Mouse (Mus musculus) naive thymus-derived CD4-positive, alpha-beta T cell, adult 2 months (primary cell): ENCODE measurements around the gene Slc37a4.
"Not testable (repeated sequence)": the region's sequence is repeated elsewhere in the genome, so short reads cannot be mapped to it uniquely, and the experiment has no call there.

Experiments used
- DNase-seq: peaks from one replicate; pipeline ENCODE4 v3.0.0-alpha.2; 2011; ENCODE audit warnings: low read depth

Slc37a4 gene

GRCm38 (mm10) chr9:44440961-44441360 is 44.3 kb downstream of the Slc37a4 start, which contains the start of gene Foxr1:
TSS of gene Foxr1 (minus strand) at chr9:44441136.
- no peak for DNase-seq

DNA sequence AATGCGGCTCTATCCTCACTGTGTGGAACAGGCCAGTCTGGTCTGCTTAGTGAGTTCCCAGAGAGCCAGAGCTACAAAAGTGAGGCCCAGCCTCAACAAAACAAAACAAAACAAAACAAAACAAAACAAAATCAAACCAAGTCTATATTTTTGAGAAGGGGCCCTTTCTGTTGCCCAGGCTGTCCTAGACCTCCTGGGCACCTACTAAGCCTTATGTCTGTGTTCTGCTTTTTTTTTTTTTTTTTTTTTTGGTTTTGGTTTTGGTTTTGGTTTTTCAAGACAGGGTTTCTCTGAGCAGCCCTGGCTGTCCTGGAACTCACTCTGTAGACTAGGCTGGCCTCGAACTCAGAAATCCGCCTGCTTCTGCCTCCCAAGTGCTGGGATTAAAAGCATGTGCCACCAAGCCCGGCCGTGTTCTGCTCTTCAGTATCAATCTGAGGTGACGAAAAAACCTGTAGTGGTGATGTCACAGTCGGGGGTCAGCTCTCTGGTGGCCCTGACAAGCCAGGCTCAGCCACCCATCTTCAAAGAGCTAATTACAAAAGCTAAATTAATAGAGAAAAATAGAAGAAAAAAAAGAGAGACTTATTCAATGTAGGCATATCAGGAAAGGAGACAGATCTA is 47.9 kb downstream of the Slc37a4 start:
- DNase-seq, result not testable (repeated sequence)

GRCm38 (mm10) chr9:44450387-44450786 is 53.7 kb downstream of the Slc37a4 start:
- peak; percentile 67 for DNase-seq
